Mouse (Mus musculus) ES-E14 (cell line): ENCODE measurements at regions not wholly inside any gene's neighbourhood (a gene's known extent, or its start where the extent isn't known, plus 50 kb on each side); places are given as distances from the start of the nearest gene placed in this dataset.

ENCODE experiments used
- HCFC1 ChIP-seq: IDR thresholded peaks from 2 replicates; pipeline ENCODE4 v1.6.1; 2012; ENCODE audit warnings: low read length, inconsistent platforms, borderline replicate concordance; ENCODE audit not compliant: insufficient read depth
- ZNF384 ChIP-seq: IDR thresholded peaks from 2 replicates; pipeline ENCODE4 v1.6.1; 2012; ENCODE audit warnings: low read depth, low read length, inconsistent platforms

- no peak for TF ChIP-seq HCFC1
- TF ChIP-seq ZNF384 = no peak
These were observed 225.7 kb upstream of the Slc24a2 start for GRCm38 (mm10) chr4:87455863-87456578.
